19 mouse cellular contexts compared by ENCODE assay signal in genomic region chr2:92594929-92595730, GRCm38 (mm10). TPM values are rescaled to one million over a fixed set of nuclear protein-coding genes. Genes with fewer than 3 reads are reported as not detected.
DNase-seq lines count a peak whose midpoint lies in the region; ATAC-seq and TF ChIP-seq lines count a peak whose summit lies in the region.
"Had no signal": no experiment of that assay in that cellular context is flagged by ENCODE, and none has a peak within 500 bp of the region (broad histone marks: within the 10 kb centered on the region; RNA-seq: fewer than 3 reads in every experiment).

No protein-coding gene starts in this region.

- ATAC-seq in heart, embryonic 12.5 days (ENCODE audit: insufficient number of reproducible peaks, low FRiP score): no peak
- no peak for ATAC-seq in midbrain, postnatal 0 days (ENCODE audit: low FRiP score)
- no peak for ATAC-seq in midbrain, embryonic 15.5 days (replicated peaks)
- ATAC-seq: forebrain, embryonic 15.5 days had no signal

- H3K4me3 ChIP-seq in heart, embryonic 12.5 days: no peak overlapping the region
- no peak overlapping the region for H3K4me3 ChIP-seq in layer of hippocampus, adult 2 months
- H3K4me3 ChIP-seq in midbrain, postnatal 0 days (ENCODE audit: low read depth, low read length): no peak overlapping the region
- no peak overlapping the region for H3K4me3 ChIP-seq in midbrain, embryonic 15.5 days
- no peak overlapping the region for H3K4me3 ChIP-seq in embryonic facial prominence, embryonic 10.5 days
- H3K4me3 ChIP-seq: embryonic facial prominence, embryonic 13.5 days; forebrain, embryonic 15.5 days; hindbrain, embryonic 10.5 days; limb, embryonic 10.5 days; liver, embryonic 15.5 days; neural tube, embryonic 13.5 days had no signal

- H3K9me3 ChIP-seq in heart, embryonic 12.5 days (replicated peaks): no peaks in the 10 kb centered on the region
- no peaks in the 10 kb centered on the region for H3K9me3 ChIP-seq in midbrain, postnatal 0 days (ENCODE audit: low read length)
- H3K9me3 ChIP-seq in midbrain, embryonic 15.5 days: no peaks in the 10 kb centered on the region
- no peaks in the 10 kb centered on the region for H3K9me3 ChIP-seq in embryonic facial prominence, embryonic 10.5 days
- H3K9me3 ChIP-seq: embryonic facial prominence, embryonic 13.5 days; forebrain, embryonic 15.5 days; hindbrain, embryonic 10.5 days; limb, embryonic 10.5 days; liver, embryonic 15.5 days; neural tube, embryonic 13.5 days had no signal

- H3K36me3 ChIP-seq in heart, embryonic 12.5 days: no peaks in the 10 kb centered on the region
- no peaks in the 10 kb centered on the region for H3K36me3 ChIP-seq in midbrain, postnatal 0 days (ENCODE audit: insufficient read depth, low read length)
- H3K36me3 ChIP-seq in midbrain, embryonic 15.5 days (replicated peaks): no peaks in the 10 kb centered on the region
- no peaks in the 10 kb centered on the region for H3K36me3 ChIP-seq in embryonic facial prominence, embryonic 10.5 days (replicated peaks)
- H3K36me3 ChIP-seq: embryonic facial prominence, embryonic 13.5 days; forebrain, embryonic 15.5 days; hindbrain, embryonic 10.5 days; limb, embryonic 10.5 days; liver, embryonic 15.5 days; neural tube, embryonic 13.5 days had no signal

- 46% methylated on average over 11 of the region's 11 CpGs for WGBS in heart, embryonic 12.5 days
- WGBS in midbrain, postnatal 0 days: 71% methylated on average over 11 of the region's 11 CpGs
- 64% methylated on average over 11 of the region's 11 CpGs for WGBS in midbrain, embryonic 15.5 days
- 64% methylated on average over 11 of the region's 11 CpGs for WGBS in embryonic facial prominence, embryonic 10.5 days

- H3K4me2 ChIP-seq in heart, embryonic 12.5 days: no peak overlapping the region
- H3K4me2 ChIP-seq in midbrain, postnatal 0 days (ENCODE audit: low read depth, low read length, poor library complexity, severe bottlenecking): no peak overlapping the region
- H3K4me2 ChIP-seq in midbrain, embryonic 15.5 days: no peak overlapping the region
- H3K4me2 ChIP-seq: embryonic facial prominence, embryonic 13.5 days; forebrain, embryonic 15.5 days; liver, embryonic 15.5 days; neural tube, embryonic 13.5 days had no signal

- peak; percentile 52 to 56 for DNase-seq in heart, adult 18-20 months
- DNase-seq in layer of hippocampus, adult 2 months (ENCODE audit: low spot score in 2 of 2): no peak
- no peak for DNase-seq in layer of hippocampus, adult 8-10 months (ENCODE audit: low spot score in 2 of 2)
- DNase-seq in midbrain, postnatal 0 days (ENCODE audit: low spot score): no peak
- DNase-seq in heart, postnatal 36 days: peak; percentile 34 to 37
- no peak for DNase-seq in embryonic facial prominence, embryonic 10.5 days (ENCODE audit: low spot score)
- DNase-seq: B cell, adult 2 months; cerebellum, adult 8-10 months; kidney, adult 8-10 months; kidney, postnatal 36 days; thymus, postnatal 4 days had no signal

- peaks cover 46% of the 10 kb centered on the region for H3K27me3 ChIP-seq in heart, embryonic 12.5 days (replicated peaks)
- H3K27me3 ChIP-seq in midbrain, postnatal 0 days (ENCODE audit: insufficient read depth, low read length): no peaks in the 10 kb centered on the region
- H3K27me3 ChIP-seq in midbrain, embryonic 15.5 days (replicated peaks): no peaks in the 10 kb centered on the region
- peaks cover 42% of the 10 kb centered on the region for H3K27me3 ChIP-seq in embryonic facial prominence, embryonic 10.5 days (replicated peaks; ENCODE audit: low read depth, poor library complexity, severe bottlenecking)
- H3K27me3 ChIP-seq: forebrain, embryonic 15.5 days had no signal

- intact Hi-C loops in heart, postnatal 36 days (cut with DNase I): no loop called here

- no peak overlapping the region for H3K27ac ChIP-seq in heart, embryonic 12.5 days (ENCODE audit: poor library complexity, severe bottlenecking)
- no peak overlapping the region for H3K27ac ChIP-seq in layer of hippocampus, adult 2 months
- no peak overlapping the region for H3K27ac ChIP-seq in midbrain, postnatal 0 days (ENCODE audit: low read depth, low read length)
- no peak overlapping the region for H3K27ac ChIP-seq in midbrain, embryonic 15.5 days
- H3K27ac ChIP-seq in embryonic facial prominence, embryonic 10.5 days (replicated peaks): no peak overlapping the region
- H3K27ac ChIP-seq: embryonic facial prominence, embryonic 13.5 days; forebrain, embryonic 15.5 days; hindbrain, embryonic 10.5 days; limb, embryonic 10.5 days; liver, embryonic 15.5 days; neural tube, embryonic 13.5 days had no signal

- peaks cover 2% of the 10 kb centered on the region; the same call in 1 of the 2 replicates for H3K4me1 ChIP-seq in heart, embryonic 12.5 days (replicated peaks)
- no peaks in the 10 kb centered on the region for H3K4me1 ChIP-seq in midbrain, postnatal 0 days (ENCODE audit: insufficient read depth, low read length)
- peaks cover 8% of the 10 kb centered on the region for H3K4me1 ChIP-seq in midbrain, embryonic 15.5 days
- H3K4me1 ChIP-seq in embryonic facial prominence, embryonic 10.5 days: peaks cover 34% of the 10 kb centered on the region
- H3K4me1 ChIP-seq: embryonic facial prominence, embryonic 13.5 days; forebrain, embryonic 15.5 days had no signal

- peak; percentile 14 for TF ChIP-seq CTCF in layer of hippocampus, adult 2 months (conservative IDR thresholded peaks at IDR 0.05)
- 0 out of 2 replicates have a peak, but pooled peaks have one; percentile 2 for TF ChIP-seq CTCF in midbrain, postnatal 0 days (IDR thresholded peaks at IDR 0.05)

- H3K9ac ChIP-seq in heart, embryonic 12.5 days: no peak overlapping the region
- no peak overlapping the region for H3K9ac ChIP-seq in midbrain, postnatal 0 days (replicated peaks; ENCODE audit: low read length, poor library complexity, severe bottlenecking)
- no peak overlapping the region for H3K9ac ChIP-seq in midbrain, embryonic 15.5 days
- H3K9ac ChIP-seq: embryonic facial prominence, embryonic 13.5 days; forebrain, embryonic 15.5 days; liver, embryonic 15.5 days; neural tube, embryonic 13.5 days had no signal

RNA-seq across cellular contexts. Expression of gene Chst1, which starts 4.4 kb away (rescaled TPM):
- total RNA-seq in heart, adult 18-20 months (2021): 1 to 10 TPM; 2.2 to 2.4 TPM
- polyA plus RNA-seq in heart, embryonic 12.5 days (2016; fragmentation: Nextera tagmentation; extraction: Ambion mirVana): 1.3 and 1.6 TPM in 2 replicates
- total RNA-seq in layer of hippocampus, adult 2 months (2021): 100 to 1,000 TPM; 295 to 314 TPM
- 100 to 1,000 TPM; 258 to 295 (median 273) TPM for total RNA-seq in layer of hippocampus, adult 8-10 months (2022)
- 64.4 and 73.8 TPM in 2 replicates for total RNA-seq in midbrain, postnatal 0 days (2014; rRNA removed)
- 39.5 and 43.0 TPM in 2 replicates for polyA plus RNA-seq in midbrain, postnatal 0 days (2015; fragmentation: Nextera tagmentation; extraction: Ambion mirVana)
- 48.0 and 49.6 TPM in 2 replicates for polyA plus RNA-seq in midbrain, embryonic 15.5 days (2015; fragmentation: Nextera tagmentation; extraction: Ambion mirVana)
- total RNA-seq in heart, postnatal 36 days (2021): 1 to 10 TPM; 2.6 to 3.3 TPM
- polyA plus RNA-seq in embryonic facial prominence, embryonic 10.5 days (2016; fragmentation: Nextera tagmentation; extraction: Ambion mirVana): 2.5 TPM in 2 replicates

Comparison
In these comparisons a context has a peak if more than half of its experiments do, and no peak if none do; other contexts are left out.
1. DNase-seq: peak in heart, adult 18-20 months (2 of 2) and heart, postnatal 36 days (2 of 2); none in layer of hippocampus, adult 2 months (0 of 2), layer of hippocampus, adult 8-10 months (0 of 2), midbrain, postnatal 0 days (single experiment) and embryonic facial prominence, embryonic 10.5 days (single experiment).
2. RNA of gene Chst1, which starts 4.4 kb away (total RNA-seq): 295 to 314 TPM in layer of hippocampus, adult 2 months, 258 to 295 TPM in layer of hippocampus, adult 8-10 months and 64.4 to 73.8 TPM in midbrain, postnatal 0 days; 2.6 to 3.3 TPM in heart, postnatal 36 days and 2.2 to 2.4 TPM in heart, adult 18-20 months; every median in the first group is over 10 times any median in the second.